Mouse (Mus musculus): ENCODE results near the gene Gm49510. TPM values are rescaled to one million over a fixed set of nuclear protein-coding genes. Genes with fewer than 3 reads are reported as not detected.

Gene Gm49510
- polyA plus RNA-seq (2012; rRNA removed), result not detected in 2 replicates

GRCm38 (mm10) chr15:78899409-78899739 is at the start of gene Gm49510:
Gene Gm49510, plus strand, starts transcription at chr15:78899667.

GRCm38 (mm10) chr15:78855303-78855965 is 44.0 kb upstream of the Gm49510 start, which contains the start of gene Lgals2:
Gene Lgals2, minus strand, starts transcription at chr15:78855529.

GRCm38 (mm10) chr15:78876991-78877809 is 22.3 kb upstream of the Gm49510 start, which contains the start of gene Gga1:
Gene Gga1, plus strand, starts transcription at chr15:78877190.

GRCm38 (mm10) chr15:78899740-78900584 is 495 bp downstream of the Gm49510 start, which contains the start of gene Sh3bp1:
Gene Sh3bp1, plus strand, starts transcription at chr15:78899768.

GRCm38 (mm10) chr15:78913632-78914090 is 14.2 kb downstream of the Gm49510 start, which contains the start of gene Pdxp:
Gene Pdxp, plus strand, starts transcription at chr15:78913919.

GRCm38 (mm10) chr15:78926021-78926919 is 26.8 kb downstream of the Gm49510 start, which contains the start of gene Lgals1:
Gene Lgals1, plus strand, starts transcription at chr15:78926725.

GRCm38 (mm10) chr15:78934784-78935320 is 35.4 kb downstream of the Gm49510 start, which contains the start of gene Nol12:
Gene Nol12, plus strand, starts transcription at chr15:78934933.

GRCm38 (mm10) chr15:78947657-78948056 is 48.2 kb downstream of the Gm49510 start, which contains the start of gene Triobp:
Gene Triobp, plus strand, starts transcription at chr15:78947724.

Other genes with a start within 250 kb of the Gm49510 start
- 27.7 and 33.0 TPM in 2 replicates for gene Elfn2, start 180.9 kb upstream of the Gm49510 start, polyA plus RNA-seq (2012; rRNA removed)
- gene Mfng, start 126.2 kb upstream of the Gm49510 start, polyA plus RNA-seq (2012; rRNA removed), result 14.3 and 15.5 TPM in 2 replicates
- gene Card10, start 96.6 kb upstream of the Gm49510 start, polyA plus RNA-seq (2012; rRNA removed), result 5.8 and 6.5 TPM in 2 replicates
- 9.2 and 10.9 TPM in 2 replicates for gene Cdc42ep1, start 57.0 kb upstream of the Gm49510 start, polyA plus RNA-seq (2012; rRNA removed)
- 0.11 TPM in 1 of 2 replicates, not detected in the other for gene Lgals2, start 44.1 kb upstream of the Gm49510 start, polyA plus RNA-seq (2012; rRNA removed)
- gene Gga1, start 22.5 kb upstream of the Gm49510 start, polyA plus RNA-seq (2012; rRNA removed), result 54.1 and 61.2 TPM in 2 replicates
- 6.9 and 7.5 TPM in 2 replicates for gene Sh3bp1, start 101 bp downstream of the Gm49510 start, polyA plus RNA-seq (2012; rRNA removed)
- 167 and 168 TPM in 2 replicates for gene Pdxp, start 14.3 kb downstream of the Gm49510 start, polyA plus RNA-seq (2012; rRNA removed)
- 56.7 and 143 TPM in 2 replicates for gene Lgals1, start 27.1 kb downstream of the Gm49510 start, polyA plus RNA-seq (2012; rRNA removed)
- 49.7 and 50.2 TPM in 2 replicates for gene Nol12, start 35.3 kb downstream of the Gm49510 start, polyA plus RNA-seq (2012; rRNA removed)
- gene Triobp, start 48.1 kb downstream of the Gm49510 start, polyA plus RNA-seq (2012; rRNA removed), result 45.7 and 55.1 TPM in 2 replicates
- gene H1f0, start 128.8 kb downstream of the Gm49510 start, polyA plus RNA-seq (2012; rRNA removed), result 142 and 150 TPM in 2 replicates
- 0.23 and 0.38 TPM in 2 replicates for gene Galr3, start 142.2 kb downstream of the Gm49510 start, polyA plus RNA-seq (2012; rRNA removed)
- gene Ankrd54, start 163.2 kb downstream of the Gm49510 start, polyA plus RNA-seq (2012; rRNA removed), result 49.4 and 57.3 TPM in 2 replicates
- gene Eif3l, start 175.5 kb downstream of the Gm49510 start, polyA plus RNA-seq (2012; rRNA removed), result 154 and 158 TPM in 2 replicates
- 27.8 and 34.1 TPM in 2 replicates for gene Micall1, start 209.2 kb downstream of the Gm49510 start, polyA plus RNA-seq (2012; rRNA removed)
- 200 and 225 TPM in 2 replicates for gene Polr2f, start 241.3 kb downstream of the Gm49510 start, polyA plus RNA-seq (2012; rRNA removed)
- 15.0 and 16.4 TPM in 2 replicates for gene 1700088E04Rik, start 241.6 kb downstream of the Gm49510 start, polyA plus RNA-seq (2012; rRNA removed)